Mouse (Mus musculus) heart, embryonic 10.5 days (tissue): ENCODE results near the gene Srbd1. TPM values are rescaled to one million over a fixed set of nuclear protein-coding genes. Genes with fewer than 3 reads are reported as not detected.

Experiments
- DNase-seq: peaks from one replicate; pipeline ENCODE4 v3.0.0-alpha.2; 2017; ENCODE audit warnings: low spot score
- H3K27ac ChIP-seq: fragments of 300-500 bp; sonication (generic); 2 replicates; pipeline ENCODE4 v1.5.1; 2016; ENCODE audit warnings: mild to moderate bottlenecking
- H3K27me3 ChIP-seq: fragments of 300-500 bp; sonication (generic); 2 replicates; pipeline ENCODE4 v1.6.1; 2016; ENCODE audit warnings: mild to moderate bottlenecking; ENCODE audit not compliant: poor library complexity, insufficient read depth, severe bottlenecking
- H3K36me3 ChIP-seq: fragments of 300-500 bp; sonication (generic); 2 replicates; pipeline ENCODE4 v1.6.1; 2016; ENCODE audit warnings: mild to moderate bottlenecking, moderate library complexity
- H3K4me1 ChIP-seq: fragments of 300-500 bp; sonication (generic); 2 replicates; pipeline ENCODE4 v1.6.1; 2016; ENCODE audit warnings: mild to moderate bottlenecking
- H3K4me3 ChIP-seq: fragments of 300-500 bp; sonication (generic); 2 replicates; pipeline ENCODE4 v1.5.1; 2016; ENCODE audit warnings: mild to moderate bottlenecking, moderate library complexity
- H3K9me3 ChIP-seq: fragments of 300-500 bp; sonication (generic); 2 replicates; pipeline ENCODE4 v1.6.1; 2016; ENCODE audit warnings: mild to moderate bottlenecking, moderate library complexity
- WGBS: fragments of 180-500 bp; shearing (Covaris S2); methylation state at CpG from one replicate; pipeline ENCODE4 v1.1.7; 2016; 5-methylcytosine and 5-hydroxymethylcytosine counted together
- polyA plus RNA-seq: library from polyadenylated mRNA; unstranded; fragments of >200 nt; fragmentation: Nextera tagmentation; extraction: Ambion mirVana; gene quantifications from 2 replicates; pipeline ENCODE4 v1.2.1, GENCODE M21; 2016

Gene Srbd1
- 12.7 and 15.4 TPM in 2 replicates for polyA plus RNA-seq

DNA sequence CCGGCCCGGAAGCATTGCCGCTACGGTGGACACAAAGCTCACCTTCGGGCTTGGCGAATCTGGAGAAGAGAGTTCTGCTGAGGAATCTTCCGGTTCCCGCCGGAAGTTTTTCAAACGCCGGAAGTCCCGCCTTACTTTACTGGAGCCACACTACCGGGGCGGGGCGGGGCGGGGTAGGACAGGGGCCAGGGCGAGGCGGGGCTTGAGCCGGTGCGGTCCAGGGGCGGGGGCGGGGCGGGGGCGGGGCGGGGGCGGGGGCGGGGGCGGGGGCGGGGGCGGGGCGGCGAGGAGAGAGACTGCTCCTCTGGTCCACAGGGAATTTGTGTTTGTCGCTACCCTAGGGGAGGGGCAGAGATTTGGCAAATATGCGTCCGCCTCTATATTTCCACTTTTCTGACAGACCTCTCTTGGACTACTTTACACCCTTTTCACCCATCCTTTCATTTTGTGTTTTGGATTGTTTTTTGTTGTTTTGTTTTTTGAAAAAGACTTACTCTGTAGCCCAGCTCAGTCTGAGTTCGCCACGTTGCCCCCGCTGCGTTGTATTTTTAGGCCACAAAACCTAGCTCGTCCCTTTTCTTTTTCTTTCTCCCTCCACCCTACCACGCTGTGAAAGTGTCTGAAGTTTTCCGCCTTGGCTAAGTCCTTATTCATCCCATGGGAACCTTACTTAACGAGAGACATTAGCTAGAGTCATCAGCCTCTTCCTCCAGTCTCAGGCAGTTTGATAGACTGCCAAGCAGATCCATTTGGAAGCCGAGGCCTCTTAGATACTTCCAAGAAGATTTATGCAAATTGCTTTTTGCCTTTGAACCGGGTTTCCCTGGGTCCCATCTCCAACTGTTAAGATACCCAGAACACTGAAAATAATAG is at the start of gene Srbd1:
Gene Srbd1 (minus strand): TSS at position 97 of the 873 bp plus-strand sequence.
- peak; percentile 96 for DNase-seq
- no peaks in the 10 kb centered on the region for H3K27me3 ChIP-seq
- peak within 1 kb of the TSS; percentile 90 for H3K4me3 ChIP-seq
- 4% methylated on average over 28 of the region's 45 CpGs for WGBS
- peaks cover 12% of the 10 kb centered on the region; the same call in 1 of the 2 replicates for H3K36me3 ChIP-seq
- H3K27ac ChIP-seq = peak within 1 kb of the TSS; percentile 84
- H3K4me1 ChIP-seq = peaks cover 18% of the 10 kb centered on the region
- H3K9me3 ChIP-seq = no peaks in the 10 kb centered on the region

DNA sequence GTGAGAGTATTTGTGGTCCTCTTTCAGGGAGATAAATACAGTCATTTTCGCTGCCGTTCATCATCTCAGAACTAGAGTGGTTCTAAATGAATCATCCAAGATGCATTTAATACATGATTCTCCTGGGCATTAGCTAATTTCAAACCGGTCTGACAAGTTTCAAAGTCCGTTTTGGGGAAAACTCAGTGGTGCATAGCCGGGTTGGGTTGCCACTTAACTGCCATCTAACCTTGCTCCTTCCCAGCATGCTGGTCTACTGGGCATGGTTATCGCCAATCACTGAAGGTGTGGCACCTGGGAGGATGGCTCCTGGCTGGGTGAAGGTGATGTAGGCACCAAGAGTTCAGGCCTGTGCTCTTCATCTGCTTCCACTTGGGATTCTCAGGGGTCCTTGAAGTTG is 49.0 kb upstream of the Srbd1 start:
- DNase-seq = no peak

DNA sequence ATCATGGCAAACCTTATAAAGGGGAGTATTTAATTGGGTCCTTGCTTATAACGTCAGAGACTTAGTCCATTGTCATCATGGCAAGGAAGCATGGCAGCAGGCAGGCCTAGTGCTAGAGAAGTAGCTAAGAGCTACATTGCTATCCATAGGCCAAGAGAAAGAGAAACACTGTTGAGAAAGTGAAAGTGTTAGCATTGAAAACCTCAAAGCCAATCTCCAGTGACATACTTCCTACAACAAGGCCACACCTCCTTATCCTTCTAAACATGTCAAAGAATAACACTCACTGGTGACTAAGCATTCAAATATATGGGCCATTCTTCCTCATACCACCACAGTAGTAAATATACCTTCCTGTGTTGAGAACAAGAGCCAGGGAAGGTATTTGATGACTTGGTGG is 42.8 kb upstream of the Srbd1 start:
- Histone ChIP-seq H3K4me3 (no peak overlapping the region), H3K27me3 (no peaks in the 10 kb centered on the region), H3K9me3 (no peaks in the 10 kb centered on the region), H3K27ac (peak overlapping the region; percentile 87; the same call in 1 of the 2 replicates), H3K36me3 (0 out of 2 replicates have a peak, but pooled peaks cover 2% of the 10 kb centered on the region), H3K4me1 (peaks cover 61% of the 10 kb centered on the region)
- DNase-seq = no peak
- WGBS = 85% methylated on average over 1 of the region's 1 CpGs

More for the DNA sequence above, 49.0 kb upstream of the Srbd1 start:
- WGBS = 90% methylated on average over 6 of the region's 6 CpGs
- Histone ChIP-seq H3K4me3 (no peak overlapping the region), H3K9me3 (no peaks in the 10 kb centered on the region), H3K4me1 (peaks cover 64% of the 10 kb centered on the region), H3K36me3 (no peaks in the 10 kb centered on the region), H3K27ac (no peak overlapping the region), H3K27me3 (no peaks in the 10 kb centered on the region)

DNA sequence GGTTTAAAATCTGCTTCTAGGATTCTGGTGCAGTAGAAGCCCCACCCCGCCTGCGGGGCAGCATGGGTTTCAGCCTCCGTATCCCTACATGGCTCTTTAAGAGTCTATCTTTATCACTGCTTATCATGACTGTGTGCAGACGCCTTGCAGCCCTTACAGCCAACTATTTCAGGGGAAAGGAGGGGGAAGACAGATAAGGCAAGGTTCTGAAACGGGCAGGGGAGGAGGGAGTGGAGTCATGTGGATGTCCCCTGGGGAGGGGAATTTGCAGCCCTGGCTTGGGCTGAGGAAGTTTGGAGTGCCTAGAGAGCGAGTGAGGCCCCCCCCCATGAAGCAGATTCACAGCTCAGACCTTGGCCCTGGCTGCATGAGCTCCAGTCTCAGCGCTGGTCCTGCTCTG is 40.6 kb upstream of the Srbd1 start:
- Histone ChIP-seq H3K36me3 (0 out of 2 replicates have a peak, but pooled peaks cover 5% of the 10 kb centered on the region), H3K27me3 (no peaks in the 10 kb centered on the region), H3K27ac (peak overlapping the region; percentile 87), H3K9me3 (no peaks in the 10 kb centered on the region), H3K4me1 (peaks cover 57% of the 10 kb centered on the region), H3K4me3 (peak overlapping the region; percentile 40)
- WGBS = 5% methylated on average over 7 of the region's 7 CpGs
- peak; percentile 92 for DNase-seq

DNA sequence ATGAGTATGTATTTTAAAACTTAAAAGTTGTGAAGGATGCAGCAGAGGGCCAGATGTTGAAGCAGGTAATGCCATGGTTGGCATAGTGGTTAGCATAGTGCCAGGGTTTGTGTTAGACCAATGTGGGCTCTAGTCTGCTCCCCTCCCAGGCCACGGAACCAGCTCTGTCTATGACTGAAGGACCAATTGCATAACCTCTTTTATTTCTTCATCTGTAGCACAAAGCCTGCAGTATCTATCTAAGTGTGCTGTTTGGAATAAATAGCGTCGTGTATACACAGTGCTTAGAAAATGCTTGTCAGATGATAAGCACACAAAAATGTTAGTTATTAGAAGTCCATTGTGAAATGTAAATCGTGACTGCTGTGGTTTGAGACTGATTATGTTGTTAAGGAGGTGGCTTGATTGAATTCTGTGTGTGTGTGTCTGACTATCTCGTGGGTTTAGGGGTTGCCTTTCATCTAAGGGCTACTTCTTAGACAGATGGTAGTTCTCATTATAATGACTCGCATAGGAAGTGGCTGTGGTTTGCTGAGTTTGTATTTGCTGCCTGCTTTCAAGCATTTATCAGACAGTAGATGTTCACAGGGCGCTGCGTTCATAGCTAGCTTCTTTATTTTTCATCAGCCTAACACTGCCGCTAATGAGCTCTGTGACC is 39.7 kb upstream of the Srbd1 start:
- Histone ChIP-seq H3K9me3 (no peaks in the 10 kb centered on the region), H3K4me3 (peak overlapping the region; percentile 40; the same call in 1 of the 2 replicates), H3K36me3 (0 out of 2 replicates have a peak, but pooled peaks cover 5% of the 10 kb centered on the region), H3K27me3 (no peaks in the 10 kb centered on the region), H3K27ac (peak overlapping the region; percentile 87), H3K4me1 (peaks cover 57% of the 10 kb centered on the region)
- WGBS = 24% methylated on average over 9 of the region's 9 CpGs
- no peak for DNase-seq

DNA sequence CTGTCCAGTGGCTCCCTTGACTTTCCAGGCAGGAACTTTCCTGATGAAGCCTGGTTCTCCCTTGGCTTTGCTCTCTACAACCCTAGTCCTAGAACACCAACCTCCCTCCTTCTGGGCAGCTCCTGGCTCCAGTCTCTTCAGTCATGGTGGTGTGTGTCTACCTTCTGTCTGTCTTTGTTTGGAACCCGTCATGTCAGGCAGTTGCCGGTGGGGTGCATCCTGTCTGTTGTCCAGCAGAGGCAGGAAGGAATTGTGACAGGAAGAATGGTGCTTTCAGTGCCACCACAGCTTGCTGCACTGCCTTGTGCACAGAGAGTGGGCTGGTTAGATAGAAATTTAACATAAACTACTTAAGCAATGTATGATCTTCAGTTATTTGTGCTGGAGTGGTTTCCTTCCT is 38.8 kb upstream of the Srbd1 start:
- H3K9me3 ChIP-seq = no peaks in the 10 kb centered on the region
- no peak overlapping the region for H3K4me3 ChIP-seq
- peak overlapping the region; percentile 80 for H3K27ac ChIP-seq
- no peaks in the 10 kb centered on the region for H3K27me3 ChIP-seq
- WGBS = 4% methylated on average over 2 of the region's 2 CpGs
- no peak for DNase-seq
- 0 out of 2 replicates have a peak, but pooled peaks cover 5% of the 10 kb centered on the region for H3K36me3 ChIP-seq
- peaks cover 57% of the 10 kb centered on the region for H3K4me1 ChIP-seq

DNA sequence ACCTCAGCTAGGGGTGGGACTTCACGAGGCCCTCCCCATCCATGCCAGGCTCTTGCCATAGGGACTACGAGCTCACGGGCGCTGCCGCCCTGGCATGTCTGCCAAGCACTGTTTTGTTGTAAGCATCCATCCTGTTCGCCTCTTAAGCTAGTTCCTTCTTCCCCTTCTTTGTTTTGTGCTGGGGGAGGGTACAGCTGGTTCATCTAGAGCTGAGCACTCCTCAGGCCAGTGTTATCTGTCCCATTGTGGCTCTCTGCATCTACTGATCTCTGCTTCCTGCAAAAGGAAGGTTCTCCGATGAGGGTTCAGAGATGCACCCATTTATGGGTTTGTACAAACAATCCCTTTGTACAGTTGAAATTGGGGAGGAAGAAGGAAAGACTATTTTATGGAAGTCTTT is 31.7 kb upstream of the Srbd1 start:
- Histone ChIP-seq H3K27ac (peak overlapping the region; percentile 9; the same call in 1 of the 2 replicates), H3K4me3 (no peak overlapping the region), H3K27me3 (no peaks in the 10 kb centered on the region), H3K4me1 (peaks cover 45% of the 10 kb centered on the region), H3K36me3 (peaks cover 21% of the 10 kb centered on the region), H3K9me3 (no peaks in the 10 kb centered on the region)
- WGBS = 62% methylated on average over 7 of the region's 7 CpGs
- DNase-seq = no peak

DNA sequence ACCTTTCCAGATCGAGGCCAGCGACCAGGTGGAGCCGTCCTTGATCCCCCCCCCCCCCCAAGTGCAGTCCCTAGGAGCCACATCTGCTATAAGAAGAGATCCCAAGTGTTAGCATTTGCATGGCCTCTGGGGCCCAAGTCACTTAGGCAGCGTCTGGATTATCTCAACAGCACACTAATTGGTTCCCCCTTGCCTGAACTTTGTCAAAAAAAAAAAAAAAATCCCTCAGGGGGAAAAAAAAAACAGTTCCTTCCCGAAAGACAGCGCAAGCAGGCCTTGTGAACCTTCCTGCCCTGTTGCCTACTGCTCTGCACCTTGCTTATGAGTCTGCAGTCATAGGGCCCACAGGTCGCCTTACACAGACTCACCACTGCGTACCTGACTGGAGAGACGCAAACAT is 30.5 kb upstream of the Srbd1 start:
- Histone ChIP-seq H3K27me3 (no peaks in the 10 kb centered on the region), H3K9me3 (no peaks in the 10 kb centered on the region), H3K4me1 (peaks cover 52% of the 10 kb centered on the region), H3K4me3 (no peak overlapping the region), H3K27ac (0 out of 2 replicates have a peak overlapping the region, but pooled peaks have one; percentile 59), H3K36me3 (peaks cover 22% of the 10 kb centered on the region)
- no peak for DNase-seq
- WGBS = 37% methylated on average over 9 of the region's 9 CpGs

DNA sequence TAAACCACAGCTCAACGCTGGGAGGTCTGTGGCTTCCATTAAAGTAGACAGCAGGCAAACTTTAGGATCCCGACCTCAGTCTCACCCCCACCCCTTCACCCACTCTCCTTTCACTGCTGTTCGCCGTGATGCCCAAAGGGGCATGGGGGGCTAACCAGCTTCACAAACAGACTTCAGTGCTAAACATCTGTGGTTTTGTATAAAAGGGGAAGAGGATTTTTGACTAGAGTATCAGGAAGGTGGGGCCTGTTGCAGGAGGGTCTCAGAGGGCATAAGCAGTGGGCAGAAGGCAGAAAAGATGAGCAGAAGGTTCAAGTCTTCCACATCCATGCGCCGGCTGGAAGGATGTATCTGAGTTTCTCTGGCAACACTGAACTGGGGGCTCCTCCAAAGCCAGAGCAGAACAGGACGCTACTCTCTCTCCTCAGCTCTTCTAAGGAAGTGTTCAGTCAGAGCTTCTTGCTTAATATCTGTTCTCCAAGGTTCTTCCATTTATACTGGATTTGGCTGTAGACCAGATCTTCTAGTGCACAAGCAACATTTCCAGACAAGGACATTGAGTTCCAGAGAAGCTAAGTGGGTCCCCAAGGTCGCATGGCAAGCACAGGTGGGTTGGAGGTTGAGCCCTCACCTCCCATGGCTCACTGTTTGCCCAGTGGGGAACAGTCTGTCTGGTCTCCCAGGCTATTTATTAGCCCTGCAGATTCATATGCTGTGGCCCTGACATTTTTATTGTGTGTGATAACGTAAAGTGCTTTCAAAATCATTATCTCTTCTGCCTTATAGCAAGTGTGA is 25.4 kb upstream of the Srbd1 start:
- Histone ChIP-seq H3K4me3 (peak overlapping the region; percentile 93), H3K36me3 (peaks cover 22% of the 10 kb centered on the region), H3K4me1 (peaks cover 37% of the 10 kb centered on the region), H3K27ac (no peak overlapping the region), H3K9me3 (no peaks in the 10 kb centered on the region), H3K27me3 (no peaks in the 10 kb centered on the region)
- 61% methylated on average over 9 of the region's 9 CpGs for WGBS
- no peak for DNase-seq

DNA sequence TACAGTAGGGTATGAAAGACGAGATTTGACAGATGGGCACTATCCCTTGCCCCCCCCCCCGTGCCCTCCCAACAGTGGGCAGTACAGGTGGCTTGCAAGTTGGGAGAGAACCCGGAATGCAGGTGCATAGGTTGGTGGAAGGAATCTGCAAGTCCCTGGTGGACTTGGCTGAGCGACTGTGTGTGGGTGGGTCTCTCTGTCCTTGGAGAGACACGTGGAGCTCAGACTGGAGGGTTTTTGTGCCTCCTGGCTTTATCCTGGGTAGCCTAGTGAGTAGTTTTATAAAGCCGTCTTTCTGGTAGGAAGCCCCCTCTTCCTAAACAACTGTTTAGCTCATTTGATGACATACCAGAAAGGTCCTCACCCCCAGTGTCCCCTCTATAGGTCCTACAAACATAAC is 24.1 kb upstream of the Srbd1 start:
- H3K4me1 ChIP-seq = peaks cover 30% of the 10 kb centered on the region
- no peaks in the 10 kb centered on the region for H3K27me3 ChIP-seq
- 8% methylated on average over 6 of the region's 6 CpGs for WGBS
- H3K4me3 ChIP-seq = peak overlapping the region; percentile 93
- H3K36me3 ChIP-seq = peaks cover 22% of the 10 kb centered on the region
- no peaks in the 10 kb centered on the region for H3K9me3 ChIP-seq
- no peak for DNase-seq
- peak overlapping the region; percentile 98 for H3K27ac ChIP-seq

DNA sequence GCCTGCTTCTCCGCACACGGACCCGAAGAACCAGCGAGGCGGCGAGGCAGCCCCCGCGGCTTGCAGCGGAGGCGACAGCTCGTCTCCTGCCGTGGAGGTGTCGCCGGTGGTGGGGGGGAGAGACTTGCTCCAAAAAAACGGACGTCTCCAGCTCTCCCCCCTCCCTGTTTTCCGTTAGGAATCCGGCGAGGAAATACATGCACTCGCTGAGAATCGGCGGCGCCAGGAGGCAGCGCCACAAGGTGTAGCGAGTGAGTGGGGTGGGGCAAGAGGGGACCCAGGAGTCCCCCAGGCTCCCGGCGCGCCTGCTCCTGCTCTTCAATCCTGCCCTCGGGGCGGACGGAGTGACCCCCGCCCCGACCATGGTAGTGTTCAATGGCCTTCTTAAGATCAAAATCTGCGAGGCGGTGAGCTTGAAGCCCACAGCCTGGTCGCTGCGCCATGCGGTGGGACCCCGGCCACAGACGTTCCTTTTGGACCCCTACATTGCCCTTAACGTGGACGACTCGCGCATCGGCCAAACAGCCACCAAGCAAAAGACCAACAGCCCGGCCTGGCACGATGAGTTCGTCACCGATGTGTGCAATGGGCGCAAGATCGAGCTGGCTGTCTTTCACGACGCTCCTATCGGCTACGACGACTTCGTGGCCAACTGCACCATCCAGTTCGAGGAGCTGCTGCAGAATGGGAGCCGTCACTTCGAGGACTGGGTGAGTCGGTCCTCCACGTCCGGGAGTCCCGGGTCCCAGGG is 23.4 kb upstream of the Srbd1 start:
- peaks cover 15% of the 10 kb centered on the region for H3K36me3 ChIP-seq
- H3K4me1 ChIP-seq = peaks cover 36% of the 10 kb centered on the region
- DNase-seq = no peak
- no peaks in the 10 kb centered on the region for H3K27me3 ChIP-seq
- WGBS = under 1% methylated on average over 64 of the region's 64 CpGs
- no peaks in the 10 kb centered on the region for H3K9me3 ChIP-seq
- peak overlapping the region; percentile 98 for H3K27ac ChIP-seq
- peak overlapping the region; percentile 93 for H3K4me3 ChIP-seq
